Mouse (Mus musculus) kidney, postnatal 10 days (tissue): Measurements from ENCODE around the gene Vmn1r135.
"Not testable (repeated sequence)": the region's sequence is repeated elsewhere in the genome, so short reads cannot be mapped to it uniquely, and the experiment has no call there.

Source experiments
- DNase-seq: peaks from one replicate; pipeline ENCODE4 v3.0.0; 2021; ENCODE audit warnings: mixed read lengths

Gene Vmn1r135

DNA sequence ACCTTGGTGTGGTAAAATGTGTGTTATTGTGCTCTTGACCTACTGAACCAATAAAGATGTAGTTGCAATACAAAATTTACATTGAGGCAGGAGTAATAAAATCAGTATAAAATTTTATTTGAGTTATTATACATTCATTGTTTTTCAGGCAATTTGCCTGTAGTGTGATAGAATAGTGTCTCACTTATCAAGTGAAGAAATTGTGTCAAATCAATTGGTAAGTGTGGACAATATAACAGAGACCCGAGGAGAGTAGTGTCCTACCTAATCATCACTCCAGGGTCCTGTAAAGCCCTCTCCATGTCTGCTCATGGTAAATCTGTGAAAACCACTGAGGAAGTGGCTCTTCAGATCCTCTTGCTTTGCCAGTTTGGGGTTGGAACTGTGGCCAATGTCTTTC is at the start of gene Vmn1r135:
Vmn1r135 (plus strand) TSS at position 301 of the 400 bp plus-strand sequence.
- DNase-seq, result not testable (repeated sequence)

DNA sequence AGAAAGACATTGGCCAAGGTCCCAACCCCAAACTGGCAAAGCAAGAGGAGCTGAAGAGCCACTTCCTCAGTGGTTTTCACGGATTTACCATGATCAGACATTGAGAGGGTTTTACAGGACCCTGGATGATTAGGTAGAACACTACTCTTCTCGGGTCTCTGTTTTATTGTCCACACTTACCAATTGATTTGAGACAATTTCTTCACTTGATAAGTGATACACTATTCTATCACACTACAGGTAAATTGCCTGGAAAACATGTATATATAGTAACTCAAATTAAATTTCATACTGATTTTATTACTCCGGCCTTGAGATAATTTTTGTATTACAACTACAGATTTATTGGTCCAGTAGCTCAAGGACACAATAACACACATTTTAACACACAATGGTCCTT is 35.5 kb upstream of the Vmn1r135 start, which contains the start of gene Gm4177:
Gm4177 (minus strand) TSS at position 101 of the 400 bp plus-strand sequence.
- not testable (repeated sequence) for DNase-seq

DNA sequence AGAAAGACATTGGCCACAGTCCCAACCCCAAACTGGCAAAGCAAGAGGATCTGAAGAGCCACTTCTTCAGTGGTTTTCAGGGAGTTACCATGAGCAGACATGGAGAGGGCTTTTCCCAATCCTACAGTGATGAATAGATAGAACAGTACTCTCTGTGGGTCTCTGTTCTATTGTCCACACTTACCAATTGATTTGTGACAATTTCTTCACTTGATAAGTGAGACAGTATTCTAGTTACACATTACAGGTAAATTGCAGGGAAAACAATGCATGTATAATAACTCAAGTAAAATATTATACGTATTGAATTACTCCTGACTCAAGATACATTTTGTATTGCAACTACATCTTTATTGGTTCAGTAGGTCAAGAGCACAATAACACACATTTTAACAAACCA is 12.0 kb downstream of the Vmn1r135 start, which contains the start of gene Gm5725:
Gm5725 (minus strand) TSS at position 101 of the 400 bp plus-strand sequence.
- not testable (repeated sequence) for DNase-seq
